Mouse (Mus musculus): ENCODE data around the gene Itpr3.
A peak's percentile ranks its signal among the peaks of the same experiment; 100 is the strongest.

The Itpr3 gene

GRCm38 (mm10) chr17:27038335-27039050 lies 18.6 kb upstream of the Itpr3 start:
- no peak for DNase-seq (ENCODE audit: extremely low read depth, low read depth)

- DNase-seq (ENCODE audit: extremely low read depth, low read depth) = no peak
Measured at GRCm38 (mm10) chr17:27039432-27040102, 17.5 kb upstream of the Itpr3 start.

- no peak for DNase-seq (ENCODE audit: extremely low read depth, low read depth)
Measured at GRCm38 (mm10) chr17:27040304-27041045, 16.6 kb upstream of the Itpr3 start.

- DNase-seq (ENCODE audit: extremely low read depth, low read depth) = no peak
Measured at GRCm38 (mm10) chr17:27041046-27041786, 15.9 kb upstream of the Itpr3 start.

GRCm38 (mm10) chr17:27041787-27042055 lies 15.4 kb upstream of the Itpr3 start:
- DNase-seq (ENCODE audit: extremely low read depth, low read depth) = no peak

GRCm38 (mm10) chr17:27042840-27043239 lies 14.3 kb upstream of the Itpr3 start:
- no peak for DNase-seq (ENCODE audit: extremely low read depth, low read depth)

- no peak for DNase-seq (ENCODE audit: extremely low read depth, low read depth)
Measured at GRCm38 (mm10) chr17:27045164-27045563, 11.9 kb upstream of the Itpr3 start.

GRCm38 (mm10) chr17:27047762-27048444 lies 9.2 kb upstream of the Itpr3 start:
- no peak for DNase-seq (ENCODE audit: extremely low read depth, low read depth)

GRCm38 (mm10) chr17:27048445-27049239 lies 8.5 kb upstream of the Itpr3 start:
- no peak for DNase-seq (ENCODE audit: extremely low read depth, low read depth)

- DNase-seq (ENCODE audit: extremely low read depth, low read depth) = no peak
Measured at GRCm38 (mm10) chr17:27050853-27051252, 6.3 kb upstream of the Itpr3 start.

GRCm38 (mm10) chr17:27051514-27051913 lies 5.6 kb upstream of the Itpr3 start:
- peak; percentile 27 for DNase-seq (ENCODE audit: extremely low read depth, low read depth)

- DNase-seq (ENCODE audit: extremely low read depth, low read depth) = peak; percentile 93
Measured at GRCm38 (mm10) chr17:27056170-27056569, 934 bp upstream of the Itpr3 start.

- DNase-seq (ENCODE audit: extremely low read depth, low read depth) = peak; percentile 11
Measured at GRCm38 (mm10) chr17:27057517-27058055, 482 bp downstream of the Itpr3 start.

- DNase-seq (ENCODE audit: extremely low read depth, low read depth) = no peak
Measured at GRCm38 (mm10) chr17:27060698-27061097, 3.6 kb downstream of the Itpr3 start.

- DNase-seq (ENCODE audit: extremely low read depth, low read depth) = no peak
Measured at GRCm38 (mm10) chr17:27061727-27062126, 4.6 kb downstream of the Itpr3 start.

- DNase-seq (ENCODE audit: extremely low read depth, low read depth) = no peak
Measured at GRCm38 (mm10) chr17:27062684-27063083, 5.6 kb downstream of the Itpr3 start.

GRCm38 (mm10) chr17:27063717-27064116 lies 6.6 kb downstream of the Itpr3 start:
- no peak for DNase-seq (ENCODE audit: extremely low read depth, low read depth)

- no peak for DNase-seq (ENCODE audit: extremely low read depth, low read depth)
Measured at GRCm38 (mm10) chr17:27064195-27064594, 7.1 kb downstream of the Itpr3 start.

GRCm38 (mm10) chr17:27066065-27066464 lies 9.0 kb downstream of the Itpr3 start:
- no peak for DNase-seq (ENCODE audit: extremely low read depth, low read depth)

GRCm38 (mm10) chr17:27069071-27069470 lies 12.0 kb downstream of the Itpr3 start:
- no peak for DNase-seq (ENCODE audit: extremely low read depth, low read depth)
